Mouse (Mus musculus): Measurements from ENCODE around the gene 4930452B06Rik. TPM values are rescaled to one million over a fixed set of nuclear protein-coding genes. Genes with fewer than 3 reads are reported as not detected.
"Not testable (repeated sequence)": the region's sequence is repeated elsewhere in the genome, so short reads cannot be mapped to it uniquely, and the experiment has no call there.

4930452B06Rik gene
- total RNA-seq (2021), result 10 to 100 TPM; 15.2 to 15.7 TPM

DNA sequence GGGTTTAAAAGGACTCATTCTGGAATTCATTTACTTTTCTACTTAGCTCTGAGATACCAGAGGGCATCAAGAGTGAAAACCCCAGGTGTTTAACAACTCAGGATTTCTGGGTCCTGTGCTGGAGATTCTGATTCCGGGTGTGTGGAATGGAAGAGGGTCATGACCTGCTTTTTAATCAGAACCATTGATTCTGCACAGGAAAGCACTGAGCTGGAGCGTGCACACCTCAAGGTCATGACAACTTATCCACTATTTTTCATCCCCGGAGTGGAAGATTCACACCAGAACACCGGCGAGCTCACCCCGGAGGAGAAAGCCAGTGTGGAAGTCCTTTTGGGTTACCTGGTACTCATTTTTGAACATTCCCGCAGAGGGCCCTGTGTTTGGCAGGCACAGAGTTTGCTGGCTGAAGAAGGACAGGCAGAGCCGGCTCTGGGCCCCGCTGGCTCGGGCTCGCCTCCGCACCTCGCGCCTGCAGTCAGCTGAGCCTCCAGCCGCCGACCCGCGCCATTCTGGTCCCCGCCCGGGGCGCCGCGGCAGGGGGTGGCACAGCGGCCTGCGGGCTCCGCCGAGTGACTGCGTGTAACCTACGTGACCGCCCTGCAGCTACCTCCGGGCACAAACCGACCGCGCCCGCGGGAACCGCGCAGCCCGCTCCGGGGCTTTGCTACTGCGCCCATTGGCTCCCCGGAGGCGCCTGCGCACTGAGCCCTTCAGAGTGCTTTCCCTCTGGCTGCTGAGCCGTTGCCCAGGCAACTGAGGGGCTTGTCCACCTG lies at the start of gene 4930452B06Rik:
TSS of gene 4930452B06Rik (minus strand) at position 605 of the 776 bp plus-strand sequence.
- peak; percentile 87 for DNase-seq

GRCm38 (mm10) chr14:8712674-8713073 lies 46.6 kb upstream of the 4930452B06Rik start:
- no peak for DNase-seq

DNA sequence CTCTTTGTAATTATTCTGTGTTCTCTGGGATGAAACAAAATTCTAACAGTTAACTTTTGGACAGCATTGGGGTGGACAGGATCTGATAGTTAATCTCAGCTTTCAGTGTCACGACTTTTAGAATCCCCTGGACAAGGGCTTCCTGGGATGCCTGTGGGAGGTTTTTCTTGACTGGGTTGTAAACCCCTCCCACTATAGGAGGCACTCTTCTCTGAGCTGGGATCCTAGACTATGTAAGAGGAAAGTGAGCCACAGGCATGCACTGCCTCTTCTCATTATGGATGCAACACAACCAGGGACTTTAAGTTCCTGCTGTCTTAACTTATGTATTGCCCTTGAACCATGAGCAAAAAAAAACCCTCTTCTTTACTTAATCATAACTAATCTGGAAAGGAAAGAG lies 23.4 kb upstream of the 4930452B06Rik start:
- DNase-seq, result no peak

DNA sequence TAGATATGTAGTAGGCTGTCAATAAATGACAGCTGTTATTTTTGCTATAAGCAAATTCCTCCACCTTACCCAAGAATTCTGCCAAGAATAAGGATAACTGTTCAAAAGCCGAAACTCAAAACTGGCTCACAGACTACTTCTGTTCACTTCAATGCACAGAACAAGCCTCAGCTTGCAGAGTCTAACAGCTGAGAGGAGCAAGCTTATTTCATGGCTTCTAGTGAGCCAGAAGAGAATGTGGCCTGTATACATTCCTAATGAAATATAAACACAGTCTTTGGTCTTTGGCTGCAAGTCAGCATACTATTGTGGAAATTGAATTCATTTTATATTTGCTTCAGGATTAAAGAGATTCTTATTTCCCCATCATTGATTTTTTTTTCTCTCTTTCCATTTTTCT lies 22.4 kb upstream of the 4930452B06Rik start:
- no peak for DNase-seq

DNA sequence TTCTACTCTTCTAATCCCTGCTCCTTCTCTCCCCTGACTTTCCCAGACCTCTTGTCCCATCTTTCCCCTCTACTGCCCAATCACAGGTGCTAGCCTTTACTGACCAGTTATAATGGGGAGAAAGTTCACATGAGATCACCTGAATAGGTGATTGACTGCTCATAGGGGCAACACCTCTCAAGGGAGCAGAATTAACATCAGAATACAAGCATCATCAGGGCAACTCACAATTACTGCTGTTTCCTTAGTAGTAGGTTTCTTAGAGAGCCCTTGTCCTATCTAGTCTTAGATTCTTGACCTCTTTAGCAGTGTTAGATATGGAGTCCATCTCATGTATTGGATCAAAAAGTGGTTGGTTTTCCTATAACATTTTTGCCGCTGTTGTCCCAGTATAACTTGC lies 20.1 kb upstream of the 4930452B06Rik start:
- DNase-seq, result no peak

- no peak for DNase-seq
Measured at GRCm38 (mm10) chr14:8679896-8680295, 13.9 kb upstream of the 4930452B06Rik start.

DNA sequence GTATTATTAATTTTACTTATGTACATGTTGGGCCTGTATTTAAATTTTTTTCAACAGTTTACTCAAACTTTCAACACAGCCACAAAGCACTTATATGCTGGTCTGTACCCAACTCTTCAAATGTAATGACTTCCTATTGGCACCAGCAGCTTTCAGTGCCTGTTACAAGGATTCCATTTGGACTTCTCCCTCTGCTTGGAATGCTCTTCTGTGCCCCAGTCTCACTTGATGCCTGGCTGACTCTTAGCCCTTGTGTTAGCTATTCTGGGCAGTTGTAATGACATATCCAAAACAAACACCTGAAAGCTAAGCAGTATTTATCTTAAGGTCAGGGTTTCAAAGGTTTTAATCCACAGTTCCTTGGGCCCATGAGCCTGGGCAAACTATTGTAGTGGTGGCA lies 5.7 kb downstream of the 4930452B06Rik start:
- no peak for DNase-seq

DNA sequence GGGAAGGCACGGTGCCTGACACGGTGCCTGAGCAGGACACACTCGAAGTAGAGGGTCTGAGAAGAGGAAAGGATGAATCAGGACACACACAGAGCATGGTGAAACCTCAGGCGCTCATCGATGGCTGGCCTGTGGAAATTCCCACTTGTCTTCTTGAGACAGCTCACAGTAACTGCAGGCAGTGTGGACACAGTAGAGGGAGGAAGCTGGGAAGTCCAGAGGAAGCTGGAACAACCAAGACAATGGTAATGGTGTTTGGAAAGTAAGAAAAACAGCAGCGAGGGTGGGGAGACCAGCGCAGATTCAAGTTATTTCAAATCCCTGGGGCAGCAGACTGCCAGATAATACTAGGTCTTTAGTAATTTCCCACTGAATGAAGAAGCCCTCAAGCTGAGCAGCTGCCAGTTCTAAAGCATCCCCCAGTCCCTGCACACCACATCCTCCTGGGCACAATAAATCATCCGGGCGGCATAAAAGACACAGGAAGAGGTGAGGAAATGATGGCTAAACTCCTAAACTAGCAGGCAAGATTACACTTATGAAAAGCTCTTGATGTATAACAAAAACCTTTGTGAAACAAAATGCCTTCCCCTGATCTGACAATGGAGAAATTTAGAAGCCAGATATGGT lies 24.3 kb downstream of the 4930452B06Rik start:
- no peak for DNase-seq

DNA sequence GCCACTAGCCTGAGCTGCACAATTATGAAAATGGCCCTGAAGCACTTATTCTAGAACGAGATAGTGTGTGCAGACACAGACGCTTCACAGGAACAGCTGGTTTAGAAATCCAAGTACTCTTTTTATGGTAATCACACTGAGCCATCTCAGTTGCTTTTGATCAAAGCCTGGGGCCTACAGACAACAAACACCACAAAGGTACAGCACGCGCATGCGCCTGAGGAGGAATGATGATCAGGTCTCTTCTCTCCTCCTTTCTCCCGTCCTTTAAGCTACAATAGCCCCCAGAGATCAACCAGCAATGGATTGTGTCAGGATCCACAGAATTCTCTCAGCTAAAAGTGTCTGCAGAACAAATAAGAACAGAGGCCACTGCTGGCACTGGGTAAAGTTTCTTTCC lies 33.8 kb downstream of the 4930452B06Rik start:
- no peak for DNase-seq

GRCm38 (mm10) chr14:8628406-8628805 lies 37.6 kb downstream of the 4930452B06Rik start:
- DNase-seq, result no peak

DNA sequence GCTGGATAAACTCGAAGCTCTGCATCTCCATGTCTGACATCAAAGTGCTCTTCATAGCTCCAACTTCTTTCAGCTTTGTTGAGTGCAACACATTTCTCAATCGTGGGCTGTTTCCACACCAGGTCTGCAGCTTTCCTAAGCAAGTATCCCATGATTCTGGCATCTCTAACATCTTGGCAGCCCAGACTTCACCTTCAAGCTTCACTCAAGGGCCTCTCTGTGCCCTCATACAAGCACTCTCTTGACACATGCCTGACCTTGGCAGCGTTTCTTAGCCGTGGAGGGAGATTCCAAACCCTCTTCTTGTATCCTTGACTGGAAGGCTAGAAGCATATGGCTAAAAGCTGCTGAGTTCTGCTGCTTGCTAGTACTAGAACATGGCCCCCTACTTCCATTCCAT lies 38.6 kb downstream of the 4930452B06Rik start:
- DNase-seq, result no peak

DNA sequence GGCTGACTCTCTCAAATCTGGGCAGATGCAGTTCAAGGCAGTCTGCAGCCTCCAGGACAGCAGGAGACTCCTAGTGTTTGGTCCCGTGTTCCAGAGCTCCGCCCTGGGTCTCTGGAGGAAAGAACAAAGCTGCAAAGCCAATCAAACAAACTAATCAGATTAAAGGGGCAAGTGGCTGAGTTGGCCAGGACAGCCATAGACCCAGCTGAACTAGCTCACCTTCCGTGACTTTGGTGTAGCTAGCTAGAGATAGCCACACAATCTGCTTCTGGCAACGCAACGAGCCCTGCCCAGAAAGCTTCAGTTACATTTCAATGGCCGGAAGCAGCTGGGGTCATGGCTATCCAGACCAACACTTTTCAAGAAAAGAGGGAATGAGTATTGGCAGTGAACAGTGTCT lies 44.9 kb downstream of the 4930452B06Rik start:
- peak; percentile 35 for DNase-seq

- DNase-seq, result no peak
Measured at GRCm38 (mm10) chr14:8620580-8620979, 45.5 kb downstream of the 4930452B06Rik start.

DNA sequence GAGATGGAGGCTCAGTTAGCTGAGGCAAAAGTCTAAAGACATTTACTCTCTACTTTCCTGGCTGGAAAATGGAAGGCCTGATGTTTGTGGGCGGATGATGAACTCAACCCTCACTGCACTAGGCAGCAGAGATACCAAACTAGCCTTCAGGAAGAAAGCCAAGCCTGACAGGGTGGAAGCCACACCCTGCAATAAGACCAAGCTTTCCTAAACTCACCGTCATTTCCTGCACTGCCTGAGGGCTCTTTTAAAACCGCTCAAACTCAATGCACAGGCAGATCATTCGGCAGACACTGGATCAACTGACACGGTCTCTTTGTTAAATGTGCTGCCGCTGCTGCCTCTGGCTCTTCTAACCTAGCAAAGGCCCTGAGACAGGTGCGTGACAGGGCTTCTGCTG lies 50.4 kb downstream of the 4930452B06Rik start:
- peak; percentile 8 for DNase-seq

- not testable (repeated sequence) for DNase-seq
Measured at GRCm38 (mm10) chr14:8614430-8614829, 51.6 kb downstream of the 4930452B06Rik start.

DNA sequence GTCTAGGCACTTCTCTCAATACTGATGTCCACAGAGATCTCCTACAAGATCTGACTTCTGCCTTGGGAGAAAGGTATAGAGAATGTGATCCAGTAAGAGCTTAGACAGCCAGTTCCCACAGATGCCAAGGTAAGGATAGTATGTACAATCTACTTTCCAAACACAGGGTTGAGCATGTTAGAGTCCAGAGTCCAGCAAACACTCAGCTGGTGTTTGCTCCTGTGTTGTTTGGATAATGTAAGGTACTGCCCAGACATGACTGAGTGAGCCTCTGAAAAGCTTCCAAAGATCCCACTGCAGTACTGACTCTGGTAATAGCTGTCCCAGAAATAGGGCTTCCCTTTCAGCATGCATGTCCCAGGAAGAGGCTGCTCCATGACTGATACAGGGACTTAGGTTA lies 54.0 kb downstream of the 4930452B06Rik start:
- DNase-seq, result no peak

- DNase-seq, result no peak
Measured at GRCm38 (mm10) chr14:8610108-8610507, 55.9 kb downstream of the 4930452B06Rik start.

DNA sequence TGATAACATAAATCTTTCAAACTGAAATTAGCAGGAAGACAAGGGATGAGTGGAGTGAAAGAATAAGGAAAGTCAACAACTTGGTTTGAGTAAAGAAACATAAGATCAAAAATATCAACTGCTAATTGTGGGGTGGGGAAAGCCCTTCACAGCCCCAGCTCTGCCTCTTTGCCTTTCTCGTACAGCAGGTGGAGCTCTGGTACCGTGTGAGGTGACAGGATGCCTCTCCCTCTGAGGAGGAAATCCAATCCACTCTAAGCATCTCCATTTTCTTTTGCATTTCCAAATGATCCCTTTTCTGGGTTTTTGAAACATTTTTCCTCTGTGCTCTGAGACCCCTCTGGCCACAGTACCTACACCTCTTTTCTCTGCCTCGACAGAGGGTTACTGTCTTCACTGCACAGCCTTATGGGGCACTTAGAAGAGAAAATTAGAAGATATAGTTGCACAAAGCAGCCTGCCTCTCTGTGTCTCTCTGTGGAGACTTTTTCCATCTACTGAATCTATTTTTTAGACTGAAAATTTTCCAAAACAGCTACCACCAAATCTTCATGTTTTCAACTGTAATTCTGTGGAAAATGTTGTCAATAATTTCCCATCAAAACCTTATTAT lies 57.4 kb downstream of the 4930452B06Rik start:
- DNase-seq, result peak; percentile 80

DNA sequence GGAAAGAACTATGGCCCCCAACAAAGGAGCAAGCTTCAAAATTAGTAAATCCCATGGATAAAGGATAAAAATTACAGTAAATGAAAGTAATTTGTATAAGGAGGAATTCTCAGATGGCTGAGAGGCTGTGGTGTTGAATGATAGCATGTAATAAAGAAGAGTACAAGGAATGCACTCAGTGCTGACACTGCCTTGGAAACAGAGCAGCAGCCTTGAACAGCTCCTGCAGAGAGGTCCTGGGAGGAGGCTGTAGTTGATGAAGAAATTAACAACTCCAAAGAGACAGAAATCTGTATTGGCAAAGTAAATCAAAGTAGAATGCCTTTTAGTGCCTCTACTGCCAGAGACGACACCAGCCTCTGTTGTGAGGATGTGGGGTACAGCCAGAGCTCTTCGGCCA lies 61.1 kb downstream of the 4930452B06Rik start:
- no peak for DNase-seq

DNA sequence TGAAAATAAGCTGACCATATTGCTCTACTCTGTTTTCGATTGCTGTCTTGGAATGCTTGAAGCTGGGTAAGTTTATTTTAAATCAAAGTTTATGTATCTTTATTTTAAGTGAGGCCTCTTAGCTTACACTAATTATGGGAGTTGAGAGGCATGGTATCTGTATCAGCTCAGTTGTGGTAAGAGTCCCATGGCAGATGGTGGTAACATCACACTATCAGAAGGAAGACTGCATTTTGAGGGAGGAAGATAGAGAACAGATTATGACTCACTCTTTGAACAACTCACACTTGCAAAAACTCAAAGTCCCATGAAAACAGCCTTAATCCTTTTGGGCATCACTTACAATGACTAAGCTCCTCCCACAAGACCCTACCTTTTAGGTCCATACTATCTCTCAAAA lies 81.0 kb downstream of the 4930452B06Rik start:
- no peak for DNase-seq

DNA sequence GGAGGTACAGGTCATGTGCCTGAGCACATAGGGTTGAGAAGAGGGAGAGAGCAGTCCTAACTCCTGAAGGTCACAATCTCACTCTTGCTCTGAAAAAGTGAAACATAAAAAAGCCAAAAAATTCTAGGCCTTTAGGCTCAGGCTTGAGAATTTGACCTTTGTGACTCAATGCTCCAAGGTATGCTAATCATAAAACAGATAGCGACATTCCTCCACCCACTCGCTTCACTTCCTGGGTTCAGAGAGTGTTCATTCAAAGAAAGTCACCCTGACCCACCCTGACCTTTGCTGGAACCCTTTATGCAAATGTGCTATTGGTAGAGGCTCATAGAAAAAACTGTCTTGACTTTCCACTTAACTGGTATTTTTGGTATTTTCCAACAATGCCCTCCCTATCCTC lies 115.0 kb downstream of the 4930452B06Rik start:
- not testable (repeated sequence) for DNase-seq

DNA sequence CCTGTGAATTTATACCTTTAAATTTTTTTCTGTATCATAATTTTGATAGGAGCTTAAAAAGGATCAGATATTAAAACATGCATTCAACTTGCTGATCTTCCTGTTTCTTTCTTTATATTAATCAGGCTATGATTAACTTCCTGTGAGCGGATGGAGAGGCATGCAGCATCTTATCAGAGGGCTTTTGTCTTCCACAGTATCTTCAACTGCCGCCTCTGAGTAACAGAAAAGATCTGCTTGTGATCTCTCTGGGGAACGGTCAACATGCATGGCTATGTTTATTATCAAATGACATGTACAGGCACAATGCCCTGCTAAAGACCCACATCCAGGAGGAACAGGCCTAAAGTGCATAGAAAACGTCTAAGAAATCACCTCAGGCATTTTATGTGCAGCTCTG lies 116.9 kb downstream of the 4930452B06Rik start:
- DNase-seq, result no peak

GRCm38 (mm10) chr14:8536024-8536423 lies 130.0 kb downstream of the 4930452B06Rik start:
- no peak for DNase-seq

- no peak for DNase-seq
Measured at GRCm38 (mm10) chr14:8525232-8525631, 140.8 kb downstream of the 4930452B06Rik start.

Data from heart, postnatal 4 days (tissue).